Mouse (Mus musculus) embryonic fibroblast, embryonic 13.5 days (primary cell): Measurements from ENCODE around the gene a. TPM values are rescaled to one million over a fixed set of nuclear protein-coding genes. Genes with fewer than 3 reads are reported as not detected.

ENCODE experiments used
- H3K27ac ChIP-seq: 2 replicates; pipeline ENCODE4 v1.5.1; 2012; ENCODE audit warnings: low read length, control low read depth, inconsistent platforms; ENCODE audit not compliant: insufficient read depth
- H3K4me1 ChIP-seq: 2 replicates; pipeline ENCODE4 v1.6.1; 2011; ENCODE audit warnings: low read length; ENCODE audit not compliant: control insufficient read depth, insufficient read depth
- H3K4me3 ChIP-seq: 2 replicates; pipeline ENCODE4 v1.5.1; 2011; ENCODE audit warnings: mild to moderate bottlenecking, control low read depth, low read length; ENCODE audit not compliant: insufficient read depth
- CTCF ChIP-seq: IDR thresholded peaks from 2 replicates; pipeline ENCODE4 v1.5.1; 2011; ENCODE audit warnings: mild to moderate bottlenecking, control low read depth, low read length, moderate library complexity, borderline replicate concordance; ENCODE audit not compliant: insufficient read depth
- POLR2A ChIP-seq: IDR thresholded peaks from 2 replicates; pipeline ENCODE4 v1.6.1; 2011; ENCODE audit warnings: low read depth, mild to moderate bottlenecking, control low read depth, low read length, moderate library complexity
- polyA plus RNA-seq: library from polyadenylated mRNA; stranded (reverse); fragments of >200 nt; gene quantifications from 2 replicates; pipeline ENCODE4 v1.2.4, GENCODE M21; 2011; ENCODE audit warnings: low read depth; ENCODE audit not compliant: missing spikeins, insufficient read length

Gene a
- polyA plus RNA-seq, 1 experiment: not detected

- no peak overlapping the region for H3K27ac ChIP-seq
- TF ChIP-seq CTCF (no peak), POLR2A (no peak)
Observed at GRCm38 (mm10) chr2:155086328-155086727, 295.1 kb downstream of the a start.

DNA sequence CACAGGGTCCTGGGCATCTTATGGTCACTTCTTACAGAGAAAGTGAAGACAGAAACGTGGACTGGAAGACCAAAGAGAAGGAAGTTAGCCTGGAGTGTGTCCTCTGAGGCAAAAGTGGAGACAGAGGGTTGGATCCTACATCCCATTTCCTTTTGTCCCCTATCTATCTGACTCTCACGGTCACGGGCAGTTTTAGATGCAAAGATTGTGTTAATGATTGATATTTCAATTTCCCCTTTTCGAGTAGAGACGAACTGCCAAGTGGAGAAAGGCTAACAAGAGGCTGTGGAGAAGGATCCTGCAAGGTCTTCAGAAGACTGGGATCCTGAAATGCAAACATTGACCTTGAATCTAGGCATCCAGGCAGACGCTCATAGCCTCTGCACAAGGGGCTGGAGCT lies 297.1 kb downstream of the a start:
- Histone ChIP-seq H3K4me3 (no peak overlapping the region), H3K4me1 (peaks cover 1% of the 10 kb centered on the region; the same call in 1 of the 2 replicates), H3K27ac (no peak overlapping the region)
- TF ChIP-seq CTCF (no peak), POLR2A (no peak)

More at GRCm38 (mm10) chr2:155086328-155086727, 295.1 kb downstream of the a start:
- Histone ChIP-seq H3K4me3 (no peak overlapping the region), H3K4me1 (no peaks in the 10 kb centered on the region)

DNA sequence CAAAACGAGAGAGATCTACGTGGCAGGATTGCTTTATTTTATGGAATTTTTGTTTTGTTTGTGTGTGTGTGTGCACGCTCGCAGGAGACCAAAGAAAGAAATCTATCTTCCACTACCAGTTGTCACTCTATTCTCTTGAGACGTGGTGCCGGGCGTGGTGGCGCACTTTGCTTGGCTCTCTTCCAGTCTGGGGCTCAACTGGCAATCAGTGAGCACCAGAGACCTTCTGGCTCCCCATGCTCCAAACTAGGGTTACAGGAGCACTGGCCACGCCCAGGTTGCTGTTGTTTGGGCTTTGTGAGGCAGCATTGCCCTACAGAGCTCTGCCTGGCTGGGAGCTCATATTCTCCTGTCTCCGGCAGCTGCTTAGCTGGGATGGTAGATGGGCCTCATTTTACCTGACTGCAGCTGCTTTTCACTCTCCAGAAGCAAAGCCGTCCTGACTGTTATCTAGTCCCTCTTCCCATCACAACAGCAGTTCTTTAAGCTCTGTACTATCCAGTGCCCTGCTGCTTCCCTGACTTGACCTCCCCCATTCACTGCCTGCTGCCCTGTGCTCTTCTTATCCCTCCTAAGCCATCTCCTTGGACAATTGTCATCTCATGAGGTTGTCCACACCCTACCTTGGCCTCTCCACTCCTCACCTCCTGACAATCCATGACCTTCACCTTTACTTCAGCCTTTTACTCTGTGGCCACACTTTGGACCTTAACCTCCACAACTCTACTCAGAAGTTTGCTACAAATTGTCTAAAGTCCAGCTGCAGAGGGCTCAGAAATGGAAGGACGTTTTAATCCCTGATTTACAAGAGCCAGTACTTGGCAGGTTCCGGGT lies 299.9 kb downstream of the a start:
- Histone ChIP-seq H3K4me1 (peaks cover 3% of the 10 kb centered on the region; the same call in 1 of the 2 replicates), H3K4me3 (no peak overlapping the region), H3K27ac (no peak overlapping the region)
- TF ChIP-seq CTCF: no peak
- no peak for TF ChIP-seq POLR2A

- H3K4me1 ChIP-seq: peaks cover 3% of the 10 kb centered on the region; the same call in 1 of the 2 replicates
- H3K4me3 ChIP-seq: no peak overlapping the region
- TF ChIP-seq POLR2A (no peak), CTCF (no peak)
- no peak overlapping the region for H3K27ac ChIP-seq
Observed at GRCm38 (mm10) chr2:155091743-155092075, 300.5 kb downstream of the a start.

GRCm38 (mm10) chr2:155093418-155093817 lies 302.2 kb downstream of the a start:
- Histone ChIP-seq H3K27ac (no peak overlapping the region), H3K4me3 (no peak overlapping the region), H3K4me1 (peaks cover 3% of the 10 kb centered on the region; the same call in 1 of the 2 replicates)
- no peak for TF ChIP-seq CTCF
- TF ChIP-seq POLR2A: no peak

GRCm38 (mm10) chr2:155098720-155099380 lies 307.6 kb downstream of the a start:
- H3K27ac ChIP-seq: no peak overlapping the region
- TF ChIP-seq POLR2A (no peak), CTCF (no peak)
- no peak overlapping the region for H3K4me3 ChIP-seq
- H3K4me1 ChIP-seq: no peaks in the 10 kb centered on the region

DNA sequence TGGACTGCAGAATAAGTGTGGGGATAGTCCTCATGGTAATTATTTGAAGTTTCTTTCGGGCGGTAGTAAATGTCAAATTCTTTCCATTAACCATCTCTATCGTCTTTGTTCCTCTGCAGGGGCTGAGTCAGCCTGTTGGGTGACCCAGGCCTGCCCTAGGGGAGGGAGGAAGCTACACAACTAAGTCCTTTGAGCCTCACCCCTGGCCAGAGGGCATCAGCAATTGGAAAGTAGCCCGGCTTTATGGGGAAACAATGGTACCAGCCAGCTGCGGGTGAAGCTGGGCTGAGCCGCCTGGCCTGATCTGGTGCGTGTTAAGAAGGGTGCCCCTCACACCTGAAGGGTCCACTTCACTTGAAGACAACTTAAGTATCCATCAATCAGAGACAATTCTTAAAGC lies 308.2 kb downstream of the a start:
- Histone ChIP-seq H3K4me3 (no peak overlapping the region), H3K4me1 (no peaks in the 10 kb centered on the region), H3K27ac (no peak overlapping the region)
- TF ChIP-seq POLR2A (no peak), CTCF (no peak)

DNA sequence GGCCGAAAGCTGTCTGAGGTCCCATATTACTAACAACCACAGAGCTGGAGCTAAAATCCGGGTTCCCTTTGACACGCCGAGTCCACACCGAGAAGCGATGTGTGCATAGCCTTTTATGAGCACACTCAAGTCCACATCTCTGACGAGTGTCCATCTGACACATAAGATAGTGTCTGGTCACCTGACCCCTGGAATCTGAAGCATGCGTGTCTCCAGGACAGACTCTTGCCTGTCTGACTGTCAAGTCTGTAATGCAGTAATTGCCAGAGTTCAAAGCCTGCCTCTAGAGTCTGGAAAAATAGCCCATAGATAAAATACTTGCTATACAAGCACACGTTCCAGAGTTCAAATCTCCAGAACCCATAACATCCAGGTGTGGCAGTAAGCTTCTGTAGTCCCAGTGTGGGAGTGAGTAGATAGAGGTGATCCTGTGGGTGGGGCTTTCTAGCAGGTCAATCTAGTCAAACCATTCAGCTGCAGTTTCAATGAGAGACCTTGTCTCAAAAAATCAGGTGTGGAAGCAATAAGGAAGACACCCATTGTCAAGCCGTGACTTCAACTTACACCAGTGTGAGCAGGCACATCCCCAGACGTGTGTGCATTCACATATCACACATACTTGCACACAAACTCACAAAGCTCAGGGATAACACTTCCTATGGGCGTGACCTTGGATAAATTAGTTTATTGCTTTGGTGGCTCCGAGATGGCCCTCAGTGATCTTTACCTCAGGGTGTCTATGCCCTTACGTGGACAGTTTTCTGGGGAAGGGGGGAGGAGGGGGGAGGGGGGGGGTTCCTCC lies 309.0 kb downstream of the a start:
- Histone ChIP-seq H3K4me3 (no peak overlapping the region), H3K4me1 (no peaks in the 10 kb centered on the region), H3K27ac (no peak overlapping the region)
- no peak for TF ChIP-seq POLR2A
- TF ChIP-seq CTCF: no peak

Other genes starting within 250 kb of the a start
- 1.9 TPM in 1 of 2 replicates, not detected in the other for gene 1700003F12Rik, start 244.3 kb upstream of the a start, polyA plus RNA-seq
- gene Actl10, start 239.6 kb upstream of the a start, polyA plus RNA-seq: not detected in 2 replicates
- gene Necab3, start 232.5 kb upstream of the a start, polyA plus RNA-seq: 0.85 and 1.5 TPM in 2 replicates
- gene E2f1, start 221.5 kb upstream of the a start, polyA plus RNA-seq: 21.5 and 24.3 TPM in 2 replicates
- gene Pxmp4, start 187.7 kb upstream of the a start, polyA plus RNA-seq: 11.8 and 13.2 TPM in 2 replicates
- gene Zfp341, start 178.1 kb upstream of the a start, polyA plus RNA-seq: 1.8 and 1.9 TPM in 2 replicates
- gene 4930519P11Rik, start 178.0 kb upstream of the a start, polyA plus RNA-seq: not detected in 2 replicates
- 150 and 153 TPM in 2 replicates for gene Chmp4b, start 139.7 kb upstream of the a start, polyA plus RNA-seq
- not detected in 2 replicates for gene Gm14214, start 21.4 kb upstream of the a start, polyA plus RNA-seq
- 137 and 168 TPM in 2 replicates for gene Raly, start 306 bp upstream of the a start, polyA plus RNA-seq
- gene Eif2s2, start 101.5 kb downstream of the a start, polyA plus RNA-seq: 188 and 219 TPM in 2 replicates
- gene Gm14226, start 226.9 kb downstream of the a start, polyA plus RNA-seq: 0.21 TPM in 1 of 2 replicates, not detected in the other